Mouse (Mus musculus) liver, embryonic 13.5 days (tissue): Measurements from ENCODE around the gene Tpte. TPM values are rescaled to one million over a fixed set of nuclear protein-coding genes. Genes with fewer than 3 reads are reported as not detected.
A peak's percentile ranks its signal among the peaks of the same experiment; 100 is the strongest.

Source experiments
- ATAC-seq: fragments of 200-750 bp; cut with Nextera tagmentation; 2 replicates; pipeline ENCODE4 v1.8.0; 2017; ENCODE audit warnings: low read depth, mild to moderate bottlenecking, moderate number of reproducible peaks, moderate library complexity
- DNase-seq: peaks from one replicate; pipeline ENCODE4 v3.0.0; 2022
- H3K27ac ChIP-seq: fragments of 300-500 bp; sonication (generic); 2 replicates; pipeline ENCODE4 v1.5.1; 2015; ENCODE audit warnings: moderate library complexity, mild to moderate bottlenecking, inconsistent platforms
- H3K27me3 ChIP-seq: fragments of 300-500 bp; sonication (generic); 2 replicates; pipeline ENCODE4 v1.6.1; 2015; ENCODE audit warnings: mild to moderate bottlenecking, inconsistent platforms
- H3K36me3 ChIP-seq: fragments of 300-500 bp; sonication (generic); 2 replicates; pipeline ENCODE4 v1.6.1; 2015; ENCODE audit warnings: mild to moderate bottlenecking, inconsistent platforms
- H3K4me1 ChIP-seq: fragments of 300-500 bp; sonication (generic); replicated peaks from 2 replicates; pipeline ENCODE4 v1.6.1; 2015; ENCODE audit warnings: inconsistent platforms
- H3K4me2 ChIP-seq: fragments of 300-500 bp; sonication (generic); 2 replicates; pipeline ENCODE4 v1.6.1; 2015; ENCODE audit warnings: inconsistent platforms, mild to moderate bottlenecking, moderate library complexity
- H3K4me3 ChIP-seq: fragments of 300-500 bp; sonication (generic); replicated peaks from 2 replicates; pipeline ENCODE4 v1.5.1; 2015; ENCODE audit warnings: mild to moderate bottlenecking, inconsistent platforms
- H3K9ac ChIP-seq: fragments of 300-500 bp; sonication (generic); 2 replicates; pipeline ENCODE4 v1.6.1; 2015; ENCODE audit warnings: mild to moderate bottlenecking, inconsistent platforms
- H3K9me3 ChIP-seq: fragments of 300-500 bp; sonication (generic); replicated peaks from 2 replicates; pipeline ENCODE4 v1.6.1; 2016; ENCODE audit warnings: inconsistent platforms
- WGBS: fragments of 180-500 bp; shearing (Covaris S2); methylation state at CpG from one replicate; pipeline ENCODE4 v1.1.7; 2015; ENCODE audit not compliant: insufficient replicate concordance; 5-methylcytosine and 5-hydroxymethylcytosine counted together
- polyA plus RNA-seq: library from polyadenylated mRNA; unstranded; fragments of >200 nt; fragmentation: Nextera tagmentation; extraction: Ambion mirVana; gene quantifications from 2 replicates; pipeline ENCODE4 v1.2.1, GENCODE M21; 2015

Gene Tpte
- polyA plus RNA-seq, 1 experiment from 2014 or later: not detected

DNA sequence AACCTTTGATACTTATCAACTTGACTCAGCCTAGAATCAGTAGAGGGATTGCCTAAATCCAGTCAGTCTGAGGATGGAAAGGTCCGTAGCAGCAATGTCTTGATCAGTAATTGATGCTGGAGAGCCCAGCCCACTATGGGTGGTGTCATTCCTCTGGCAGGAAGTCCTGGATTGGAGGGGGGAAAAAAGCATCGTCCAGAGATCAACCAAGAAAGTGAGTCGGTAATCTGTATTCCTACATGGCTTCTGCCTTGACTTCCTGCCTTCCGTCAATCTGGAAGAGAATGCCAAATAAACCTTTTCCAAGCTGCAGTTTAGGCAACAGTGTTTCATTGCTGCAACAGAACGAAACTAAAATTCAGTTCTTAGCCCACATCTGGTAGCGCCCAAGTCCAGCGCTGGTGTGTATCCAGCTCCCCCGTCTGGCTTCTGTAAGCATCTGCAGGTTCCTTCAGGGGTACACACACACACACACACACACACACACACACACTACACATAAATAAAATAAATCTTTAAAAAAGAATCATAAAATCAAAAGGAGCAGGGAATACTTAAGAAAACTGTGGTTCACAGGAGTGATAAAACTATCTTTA is 116.1 kb downstream of the Tpte start:
- Histone ChIP-seq H3K27me3 (no peaks in the 10 kb centered on the region), H3K4me2 (peak overlapping the region; percentile 94), H3K9me3 (no peaks in the 10 kb centered on the region), H3K9ac (peak overlapping the region; percentile 83), H3K4me3 (peak overlapping the region; percentile 78), H3K4me1 (peaks cover 29% of the 10 kb centered on the region), H3K27ac (no peak overlapping the region), H3K36me3 (peaks cover 5% of the 10 kb centered on the region)
- WGBS: 67% methylated on average over 8 of the region's 8 CpGs
- ATAC-seq: no peak
- no peak for DNase-seq

DNA sequence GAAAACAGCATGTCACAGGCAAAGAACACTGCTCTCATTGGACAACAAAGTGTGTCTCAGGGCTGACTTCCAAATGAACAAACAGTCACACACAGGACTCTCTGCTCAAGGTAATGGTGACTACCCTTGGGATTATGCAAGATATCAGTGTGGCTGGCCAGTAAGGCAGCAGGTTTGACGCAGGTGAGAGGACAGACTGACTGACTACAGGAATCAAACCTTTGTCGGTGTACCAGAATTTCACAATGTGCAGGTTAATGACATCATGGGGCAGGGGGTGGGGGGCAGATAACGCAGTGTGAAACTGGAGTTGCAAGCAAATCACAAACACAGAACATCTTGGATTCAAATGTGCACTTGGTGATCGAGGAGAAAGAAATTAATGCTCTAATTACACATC is 117.4 kb downstream of the Tpte start:
- H3K4me3 ChIP-seq: no peak overlapping the region
- H3K4me1 ChIP-seq: peaks cover 20% of the 10 kb centered on the region
- 0 out of 2 replicates have a peak, but pooled peaks cover 3% of the 10 kb centered on the region for H3K27me3 ChIP-seq
- H3K27ac ChIP-seq: no peak overlapping the region
- ATAC-seq (no peak), DNase-seq (no peak)
- H3K4me2 ChIP-seq: no peak overlapping the region
- no peak overlapping the region for H3K9ac ChIP-seq
- WGBS: 63% methylated on average over 4 of the region's 4 CpGs
- no peaks in the 10 kb centered on the region for H3K36me3 ChIP-seq
- H3K9me3 ChIP-seq: no peaks in the 10 kb centered on the region

DNA sequence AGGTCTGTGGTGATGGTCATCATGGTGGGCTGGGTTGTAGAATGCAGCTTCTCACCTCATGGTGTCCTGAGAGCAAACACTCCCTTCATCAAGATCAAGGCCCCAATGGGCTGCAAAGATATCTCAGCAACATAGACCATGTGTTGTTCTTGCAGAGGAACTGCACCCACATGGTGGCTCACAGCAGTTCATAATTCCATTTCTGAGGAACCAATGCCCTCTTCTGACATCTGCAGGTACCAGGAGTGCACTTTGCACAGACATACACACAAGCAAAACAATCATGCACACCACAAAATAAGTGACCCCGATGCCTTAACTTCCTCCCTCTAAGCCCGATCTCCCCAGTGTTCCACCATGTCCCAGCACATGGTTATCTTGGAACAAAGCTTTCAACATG is 120.0 kb downstream of the Tpte start:
- no peak for ATAC-seq
- H3K4me3 ChIP-seq: no peak overlapping the region

DNA sequence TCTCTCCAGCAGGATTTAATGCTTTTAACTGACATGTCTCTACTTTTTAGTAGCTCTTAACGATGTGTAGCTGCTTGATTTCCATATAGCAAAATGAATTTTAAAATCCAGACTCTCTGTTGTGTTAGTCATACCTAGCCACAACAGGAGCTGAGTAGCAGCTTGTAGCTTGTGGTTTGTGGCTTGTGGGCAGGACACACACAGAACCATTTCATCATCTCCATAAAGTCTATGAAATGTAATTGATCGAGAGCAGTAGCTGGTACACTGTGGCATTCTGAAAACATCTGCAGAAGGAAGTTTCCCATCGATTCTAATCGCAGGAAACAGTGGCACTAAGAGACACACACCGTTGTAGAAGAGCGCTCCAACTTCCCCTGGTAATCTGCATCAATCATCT is 122.5 kb downstream of the Tpte start:
- Histone ChIP-seq H3K9ac (no peak overlapping the region), H3K4me2 (no peak overlapping the region), H3K9me3 (no peaks in the 10 kb centered on the region), H3K4me1 (peaks cover 2% of the 10 kb centered on the region), H3K27ac (no peak overlapping the region), H3K36me3 (no peaks in the 10 kb centered on the region), H3K27me3 (0 out of 2 replicates have a peak, but pooled peaks cover 3% of the 10 kb centered on the region), H3K4me3 (no peak overlapping the region)
- WGBS: 14% methylated on average over 6 of the region's 6 CpGs
- no peak for ATAC-seq
- DNase-seq: no peak

More for the DNA sequence above, 120.0 kb downstream of the Tpte start:
- 0 out of 2 replicates have a peak, but pooled peaks cover 3% of the 10 kb centered on the region for H3K27me3 ChIP-seq
- no peak for DNase-seq
- no peak overlapping the region for H3K9ac ChIP-seq
- no peak overlapping the region for H3K27ac ChIP-seq
- H3K36me3 ChIP-seq: no peaks in the 10 kb centered on the region
- no peak overlapping the region for H3K4me2 ChIP-seq
- peaks cover 11% of the 10 kb centered on the region for H3K4me1 ChIP-seq
- no peaks in the 10 kb centered on the region for H3K9me3 ChIP-seq
- WGBS: 57% methylated on average over 2 of the region's 2 CpGs

DNA sequence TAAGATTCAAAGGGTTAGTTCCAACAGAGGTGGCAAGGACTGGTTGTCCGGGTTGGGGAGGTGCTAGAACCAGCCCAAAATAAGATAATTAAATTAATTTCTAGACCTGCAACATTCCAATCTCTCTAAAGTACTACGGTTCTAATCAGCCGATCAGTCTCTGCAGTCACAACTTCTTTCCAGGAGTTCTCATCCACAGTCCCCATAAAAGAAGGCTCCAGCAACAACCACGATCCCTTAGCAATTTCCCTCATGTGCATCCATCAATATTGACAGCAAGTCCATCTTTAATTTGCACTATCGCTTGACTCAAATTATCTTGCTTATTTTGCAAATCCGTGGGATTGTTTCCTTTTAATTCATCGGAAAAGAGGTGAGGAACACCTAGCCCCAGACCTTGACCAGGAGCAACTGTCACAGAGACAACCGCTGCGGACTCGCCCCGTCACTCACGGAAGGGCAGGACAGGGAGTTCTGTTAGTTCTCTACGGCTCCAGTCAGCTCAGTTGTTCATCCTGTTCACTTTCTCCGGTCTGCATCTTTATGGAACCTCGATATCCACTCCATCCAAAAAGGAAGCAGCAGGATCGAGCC is 127.5 kb downstream of the Tpte start:
- DNase-seq: no peak
- peaks cover 3% of the 10 kb centered on the region for H3K36me3 ChIP-seq
- peak overlapping the region; percentile 73 for H3K4me2 ChIP-seq
- peak overlapping the region; percentile 76 for H3K4me3 ChIP-seq
- peak overlapping the region; percentile 79 for H3K9ac ChIP-seq
- peak; percentile 65 for ATAC-seq
- peaks cover 29% of the 10 kb centered on the region for H3K4me1 ChIP-seq
- 10% methylated on average over 16 of the region's 16 CpGs for WGBS
- no peaks in the 10 kb centered on the region for H3K27me3 ChIP-seq
- peak overlapping the region; percentile 71 for H3K27ac ChIP-seq
- no peaks in the 10 kb centered on the region for H3K9me3 ChIP-seq

DNA sequence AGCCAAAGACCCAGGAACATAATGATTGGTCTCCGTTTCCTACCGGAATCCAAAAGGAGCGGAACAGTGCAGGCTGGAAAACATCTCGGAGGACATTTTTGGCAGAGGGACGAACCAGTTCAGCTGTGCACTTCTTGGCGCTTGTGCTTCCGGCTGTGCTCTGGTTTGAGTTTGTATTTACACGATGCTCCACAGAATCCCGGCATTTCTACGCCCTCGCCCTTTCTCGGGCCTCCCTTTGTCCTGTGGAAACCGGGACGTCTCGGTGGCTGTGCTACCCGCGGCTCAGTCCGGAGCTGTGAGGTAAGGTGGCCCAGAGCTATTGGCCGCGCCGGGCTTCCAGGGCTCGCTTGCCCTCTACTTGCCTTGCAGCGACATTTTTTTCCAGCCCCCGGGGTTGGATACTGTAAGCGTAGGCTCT is 128.1 kb downstream of the Tpte start, which contains the start of gene Mrps31:
TSS of gene Mrps31 (plus strand) at position 80 of the 421 bp plus-strand sequence.
- peak; percentile 87 for ATAC-seq

DNA sequence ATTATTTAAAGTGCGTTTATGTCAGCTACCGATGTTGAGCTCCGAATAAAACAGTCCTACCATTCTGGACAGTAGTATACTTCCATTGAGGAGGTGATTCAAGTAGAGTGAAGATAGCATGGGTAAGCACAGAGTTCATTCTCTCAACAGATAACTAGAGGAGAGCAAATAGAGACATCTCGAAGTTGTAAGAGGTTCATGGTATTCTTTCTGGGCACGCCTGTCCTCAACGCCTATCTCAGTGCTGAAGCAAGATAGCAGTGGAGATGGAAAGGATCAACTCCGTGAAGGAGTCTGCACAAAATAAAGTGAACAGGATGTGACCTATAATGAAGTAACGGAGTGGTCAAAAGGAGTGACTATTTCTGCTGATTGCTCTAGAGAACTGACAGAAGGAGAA is 128.7 kb downstream of the Tpte start:
- peaks cover 11% of the 10 kb centered on the region for H3K36me3 ChIP-seq
- WGBS: 7% methylated on average over 8 of the region's 8 CpGs
- H3K4me1 ChIP-seq: peaks cover 29% of the 10 kb centered on the region
- H3K4me3 ChIP-seq: peak overlapping the region; percentile 76
- no peaks in the 10 kb centered on the region for H3K27me3 ChIP-seq
- peak; percentile 53 for ATAC-seq
- H3K9me3 ChIP-seq: no peaks in the 10 kb centered on the region
- H3K9ac ChIP-seq: peak overlapping the region; percentile 79
- peak overlapping the region; percentile 71 for H3K27ac ChIP-seq
- DNase-seq: no peak
- H3K4me2 ChIP-seq: peak overlapping the region; percentile 73

More for the DNA sequence above, 128.1 kb downstream of the Tpte start, which contains the start of gene Mrps31:
- Histone ChIP-seq H3K4me2 (peak within 1 kb of the TSS; percentile 73), H3K27me3 (no peaks in the 10 kb centered on the region), H3K4me1 (peaks cover 29% of the 10 kb centered on the region), H3K4me3 (peak within 1 kb of the TSS; percentile 76), H3K9me3 (no peaks in the 10 kb centered on the region), H3K27ac (peak within 1 kb of the TSS; percentile 71), H3K36me3 (peaks cover 8% of the 10 kb centered on the region), H3K9ac (peak within 1 kb of the TSS; percentile 79)
- WGBS: under 1% methylated on average over 25 of the region's 25 CpGs
- DNase-seq: peak; percentile 70

Other genes starting within 250 kb of the Tpte start
- 10.4 and 13.0 TPM in 2 replicates for gene Atp7b, start 223.1 kb upstream of the Tpte start, polyA plus RNA-seq
- gene Alg11, start 222.7 kb upstream of the Tpte start, polyA plus RNA-seq: 9.9 and 13.1 TPM in 2 replicates
- gene Nek5, start 158.4 kb upstream of the Tpte start, polyA plus RNA-seq: 0.06 TPM in 1 of 2 replicates, not detected in the other
- gene Nek3, start 117.0 kb upstream of the Tpte start, polyA plus RNA-seq: 1.5 and 1.7 TPM in 2 replicates
- gene Ckap2, start 97.6 kb upstream of the Tpte start, polyA plus RNA-seq: 22.2 and 28.5 TPM in 2 replicates
- 11.5 and 12.9 TPM in 2 replicates for gene Vps36, start 90.6 kb upstream of the Tpte start, polyA plus RNA-seq
- 1.5 and 2.3 TPM in 2 replicates for gene Thsd1, start 56.1 kb upstream of the Tpte start, polyA plus RNA-seq
- 22.2 and 26.9 TPM in 2 replicates for gene Slc25a15, start 115.2 kb downstream of the Tpte start, polyA plus RNA-seq
- gene Mrps31, start 127.9 kb downstream of the Tpte start, polyA plus RNA-seq: 31.6 and 38.8 TPM in 2 replicates